Mouse (Mus musculus) embryonic facial prominence, embryonic 15.5 days (tissue): ENCODE measurements around the gene 1110051M20Rik. TPM values are rescaled to one million over a fixed set of nuclear protein-coding genes. Genes with fewer than 3 reads are reported as not detected.

Source experiments
- ATAC-seq: fragments of 200-750 bp; cut with Nextera tagmentation; 2 replicates; pipeline ENCODE4 v1.8.0; 2017; ENCODE audit warnings: low read depth, moderate TSS enrichment; ENCODE audit not compliant: insufficient number of reproducible peaks, low FRiP score, low TSS enrichment
- H3K27ac ChIP-seq: fragments of 300-500 bp; sonication (generic); replicated peaks from 2 replicates; pipeline ENCODE4 v1.5.1; 2015; ENCODE audit warnings: mild to moderate bottlenecking, inconsistent platforms
- H3K27me3 ChIP-seq: fragments of 300-500 bp; sonication (generic); 2 replicates; pipeline ENCODE4 v1.6.1; 2015; ENCODE audit warnings: inconsistent platforms
- H3K36me3 ChIP-seq: fragments of 300-500 bp; sonication (generic); 2 replicates; pipeline ENCODE4 v1.6.1; 2015; ENCODE audit warnings: mild to moderate bottlenecking, inconsistent platforms
- H3K4me1 ChIP-seq: fragments of 300-500 bp; sonication (generic); 2 replicates; pipeline ENCODE4 v1.6.1; 2015; ENCODE audit warnings: inconsistent platforms
- H3K4me2 ChIP-seq: fragments of 300-500 bp; sonication (generic); replicated peaks from 2 replicates; pipeline ENCODE4 v1.6.1; 2015; ENCODE audit warnings: mild to moderate bottlenecking, inconsistent platforms
- H3K4me3 ChIP-seq: fragments of 300-500 bp; sonication (generic); replicated peaks from 2 replicates; pipeline ENCODE4 v1.5.1; 2015; ENCODE audit warnings: mild to moderate bottlenecking, inconsistent platforms
- H3K9ac ChIP-seq: fragments of 300-500 bp; sonication (generic); 2 replicates; pipeline ENCODE4 v1.6.1; 2015; ENCODE audit warnings: inconsistent platforms
- H3K9me3 ChIP-seq: fragments of 300-500 bp; sonication (generic); replicated peaks from 2 replicates; pipeline ENCODE4 v1.6.1; 2016; ENCODE audit warnings: inconsistent platforms
- WGBS: fragments of 180-500 bp; shearing (Covaris S2); methylation state at CpG from one replicate; pipeline ENCODE4 v1.1.7; 2015; 5-methylcytosine and 5-hydroxymethylcytosine counted together
- polyA plus RNA-seq: library from polyadenylated mRNA; unstranded; fragments of >200 nt; fragmentation: Nextera tagmentation; extraction: Ambion mirVana; gene quantifications from 2 replicates; pipeline ENCODE4 v1.2.1, GENCODE M21; 2015

The 1110051M20Rik gene
- polyA plus RNA-seq, 1 experiment from 2014 or later, result 68.0 TPM

GRCm38 (mm10) chr2:91281366-91281765 lies 163.1 kb downstream of the 1110051M20Rik start:
- peak; percentile 49 for ATAC-seq
- WGBS, result 39% methylated on average over 5 of the region's 5 CpGs
- Histone ChIP-seq H3K27ac (no peak overlapping the region), H3K4me3 (no peak overlapping the region), H3K9me3 (no peaks in the 10 kb centered on the region), H3K4me2 (no peak overlapping the region), H3K9ac (no peak overlapping the region), H3K36me3 (peaks cover 21% of the 10 kb centered on the region), H3K27me3 (no peaks in the 10 kb centered on the region), H3K4me1 (0 out of 2 replicates have a peak, but pooled peaks cover 3% of the 10 kb centered on the region)

GRCm38 (mm10) chr2:91279372-91279755 lies 165.1 kb downstream of the 1110051M20Rik start:
- Histone ChIP-seq H3K36me3 (peaks cover 41% of the 10 kb centered on the region), H3K4me2 (no peak overlapping the region), H3K4me3 (no peak overlapping the region), H3K27ac (no peak overlapping the region), H3K9me3 (no peaks in the 10 kb centered on the region), H3K9ac (no peak overlapping the region), H3K4me1 (no peaks in the 10 kb centered on the region), H3K27me3 (no peaks in the 10 kb centered on the region)
- 63% methylated on average over 2 of the region's 2 CpGs for WGBS
- no peak for ATAC-seq

DNA sequence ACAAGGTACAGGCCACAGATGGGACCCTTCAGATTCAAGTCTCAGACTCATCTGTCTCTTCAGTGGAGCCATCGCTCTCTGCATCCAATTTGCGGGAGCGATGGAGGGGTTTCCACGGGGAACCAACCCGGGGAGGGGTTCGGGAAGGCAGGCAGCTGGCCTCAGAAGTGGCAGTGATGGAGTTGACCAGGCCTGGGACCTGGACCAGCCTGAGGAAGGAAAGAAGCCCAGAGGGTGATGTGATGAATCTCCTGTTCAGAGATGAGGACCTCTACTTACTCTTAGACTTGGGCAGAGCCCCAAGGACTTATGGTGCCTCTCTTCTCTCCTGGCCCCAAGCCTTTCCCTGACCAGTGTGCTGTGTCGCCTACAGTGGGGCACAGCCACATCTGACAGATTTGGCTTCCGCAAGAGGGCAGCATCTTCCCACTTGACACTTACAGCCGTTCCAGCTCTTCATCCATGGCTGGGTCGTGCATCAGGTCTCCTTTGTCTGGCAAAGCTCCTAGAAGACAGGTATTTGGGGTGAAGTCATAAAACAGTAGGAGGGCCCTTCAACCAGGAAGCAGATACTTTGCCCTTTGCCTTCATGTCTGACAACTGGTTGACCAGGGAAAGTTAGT lies 165.6 kb downstream of the 1110051M20Rik start:
- 34% methylated on average over 10 of the region's 10 CpGs for WGBS
- Histone ChIP-seq H3K27ac (no peak overlapping the region), H3K27me3 (no peaks in the 10 kb centered on the region), H3K9ac (no peak overlapping the region), H3K9me3 (no peaks in the 10 kb centered on the region), H3K4me1 (no peaks in the 10 kb centered on the region), H3K36me3 (peaks cover 46% of the 10 kb centered on the region), H3K4me2 (no peak overlapping the region), H3K4me3 (no peak overlapping the region)
- ATAC-seq, result peak; percentile 40; the same call in 1 of the 2 replicates

DNA sequence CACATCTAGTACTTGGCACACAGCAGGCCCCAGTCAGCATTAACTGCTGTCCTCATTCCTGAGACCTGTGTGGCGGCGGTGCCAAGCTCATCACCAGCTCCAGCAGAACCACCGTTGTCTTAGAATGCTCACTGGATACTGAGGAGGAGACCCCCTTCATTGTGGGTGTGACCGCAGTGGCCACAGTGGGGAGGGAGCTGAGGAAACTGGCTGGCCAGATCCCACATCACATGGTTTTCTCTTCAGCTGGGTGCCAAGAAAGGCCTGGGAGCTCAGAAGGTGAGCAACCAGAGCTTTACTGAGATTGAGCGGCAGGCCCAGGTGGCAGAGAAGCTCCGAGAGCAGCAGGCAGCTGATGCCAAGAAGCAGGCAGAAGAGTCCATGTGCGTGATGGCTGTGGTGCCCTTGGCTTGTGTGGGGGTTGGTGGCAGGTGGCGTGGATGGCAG lies 174.8 kb downstream of the 1110051M20Rik start:
- Histone ChIP-seq H3K4me1 (peaks cover 10% of the 10 kb centered on the region; the same call in 1 of the 2 replicates), H3K9ac (no peak overlapping the region), H3K36me3 (peaks cover 77% of the 10 kb centered on the region), H3K27ac (no peak overlapping the region), H3K4me3 (no peak overlapping the region), H3K9me3 (no peaks in the 10 kb centered on the region), H3K4me2 (no peak overlapping the region), H3K27me3 (no peaks in the 10 kb centered on the region)
- ATAC-seq, result no peak
- WGBS, result 90% methylated on average over 8 of the region's 8 CpGs

- Histone ChIP-seq H3K27me3 (no peaks in the 10 kb centered on the region), H3K9me3 (no peaks in the 10 kb centered on the region), H3K4me2 (no peak overlapping the region), H3K36me3 (peaks cover 67% of the 10 kb centered on the region), H3K4me3 (no peak overlapping the region), H3K4me1 (peaks cover 20% of the 10 kb centered on the region), H3K9ac (no peak overlapping the region), H3K27ac (no peak overlapping the region)
- 80% methylated on average over 2 of the region's 2 CpGs for WGBS
- ATAC-seq, result no peak
Measured at GRCm38 (mm10) chr2:91268706-91269105, 175.8 kb downstream of the 1110051M20Rik start.

DNA sequence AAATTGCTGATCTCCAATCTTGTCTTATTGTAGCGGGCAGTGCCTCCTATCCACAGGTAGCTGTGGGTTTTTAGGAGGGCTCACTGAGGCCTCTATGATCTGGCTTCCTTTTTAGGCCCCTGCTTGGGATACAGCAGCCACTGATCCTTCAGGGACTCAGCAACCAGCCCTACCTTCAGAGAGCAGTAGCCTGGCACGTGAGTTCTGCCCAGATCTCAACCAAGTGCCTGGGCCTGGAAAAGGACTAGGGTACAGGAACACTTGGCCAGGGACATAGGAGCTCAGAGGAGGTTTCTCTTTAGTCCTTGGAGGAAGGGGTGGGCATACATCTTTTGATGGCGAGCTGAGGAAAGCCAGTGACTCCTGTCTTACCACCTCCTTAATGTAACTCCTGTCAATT lies 176.5 kb downstream of the 1110051M20Rik start:
- ATAC-seq, result no peak
- H3K9ac ChIP-seq, result no peak overlapping the region
- H3K4me2 ChIP-seq, result no peak overlapping the region
- peaks cover 20% of the 10 kb centered on the region for H3K4me1 ChIP-seq
- no peaks in the 10 kb centered on the region for H3K9me3 ChIP-seq
- H3K36me3 ChIP-seq, result peaks cover 67% of the 10 kb centered on the region
- 95% methylated on average over 3 of the region's 3 CpGs for WGBS
- H3K27me3 ChIP-seq, result no peaks in the 10 kb centered on the region
- no peak overlapping the region for H3K27ac ChIP-seq
- H3K4me3 ChIP-seq, result no peak overlapping the region

DNA sequence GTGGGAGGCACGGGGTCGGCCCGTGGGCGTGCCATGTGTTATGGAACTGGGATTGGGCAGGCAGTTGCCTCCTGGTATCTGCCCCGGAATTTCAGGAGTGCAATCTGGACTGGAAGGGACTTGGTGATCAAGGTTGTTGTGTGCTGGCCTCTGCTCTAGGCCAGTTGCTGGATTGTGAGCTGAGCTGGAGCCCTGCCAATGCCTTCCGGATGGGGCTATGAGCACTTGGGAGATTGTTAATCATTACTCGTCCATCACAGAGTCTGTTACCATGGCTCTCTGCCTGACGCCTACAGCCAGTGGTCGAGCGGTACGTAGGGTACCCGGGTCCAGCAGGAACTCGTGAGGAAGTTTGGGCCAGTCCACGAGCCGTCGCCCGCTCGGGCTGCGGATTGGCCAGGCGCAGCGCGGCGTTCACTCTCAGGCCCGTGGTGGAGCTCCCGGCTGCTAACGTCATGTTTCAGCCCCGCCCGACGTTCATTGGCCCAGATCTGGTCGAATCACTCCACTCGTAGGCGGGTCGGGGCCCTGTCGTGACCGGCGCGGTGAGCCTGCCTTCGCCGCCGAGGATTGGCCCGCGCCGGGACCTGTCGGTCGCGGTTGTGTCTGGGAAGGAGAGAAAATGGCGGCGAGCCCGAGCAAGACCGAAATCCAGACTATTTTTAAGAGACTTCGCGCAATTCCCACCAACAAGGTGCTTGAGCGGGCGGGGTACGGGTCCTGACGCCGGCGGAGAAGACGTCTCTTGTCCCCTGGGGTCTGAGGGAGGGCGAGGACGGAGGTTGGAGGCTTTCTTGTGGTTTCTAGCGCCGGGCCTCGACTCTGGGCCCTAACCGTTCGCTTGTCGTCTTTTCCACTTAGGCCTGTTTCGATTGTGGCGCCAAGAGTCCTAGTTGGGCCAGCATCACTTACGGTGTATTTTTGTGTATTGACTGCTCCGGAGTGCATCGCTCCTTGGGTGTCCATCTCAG lies 179.5 kb downstream of the 1110051M20Rik start, which contains the start of gene Arfgap2:
Gene Arfgap2 (plus strand): TSS at position 264 of the 971 bp plus-strand sequence.
- ATAC-seq, result peak; percentile 99
- peaks cover 20% of the 10 kb centered on the region for H3K4me1 ChIP-seq
- WGBS, result 2% methylated on average over 72 of the region's 72 CpGs
- H3K36me3 ChIP-seq, result peaks cover 60% of the 10 kb centered on the region
- peak within 1 kb of the TSS; percentile 83 for H3K4me3 ChIP-seq
- H3K4me2 ChIP-seq, result peak within 1 kb of the TSS; percentile 78
- H3K9me3 ChIP-seq, result no peaks in the 10 kb centered on the region
- peak within 1 kb of the TSS; percentile 91 for H3K27ac ChIP-seq
- H3K27me3 ChIP-seq, result no peaks in the 10 kb centered on the region
- H3K9ac ChIP-seq, result peak within 1 kb of the TSS; percentile 93

DNA sequence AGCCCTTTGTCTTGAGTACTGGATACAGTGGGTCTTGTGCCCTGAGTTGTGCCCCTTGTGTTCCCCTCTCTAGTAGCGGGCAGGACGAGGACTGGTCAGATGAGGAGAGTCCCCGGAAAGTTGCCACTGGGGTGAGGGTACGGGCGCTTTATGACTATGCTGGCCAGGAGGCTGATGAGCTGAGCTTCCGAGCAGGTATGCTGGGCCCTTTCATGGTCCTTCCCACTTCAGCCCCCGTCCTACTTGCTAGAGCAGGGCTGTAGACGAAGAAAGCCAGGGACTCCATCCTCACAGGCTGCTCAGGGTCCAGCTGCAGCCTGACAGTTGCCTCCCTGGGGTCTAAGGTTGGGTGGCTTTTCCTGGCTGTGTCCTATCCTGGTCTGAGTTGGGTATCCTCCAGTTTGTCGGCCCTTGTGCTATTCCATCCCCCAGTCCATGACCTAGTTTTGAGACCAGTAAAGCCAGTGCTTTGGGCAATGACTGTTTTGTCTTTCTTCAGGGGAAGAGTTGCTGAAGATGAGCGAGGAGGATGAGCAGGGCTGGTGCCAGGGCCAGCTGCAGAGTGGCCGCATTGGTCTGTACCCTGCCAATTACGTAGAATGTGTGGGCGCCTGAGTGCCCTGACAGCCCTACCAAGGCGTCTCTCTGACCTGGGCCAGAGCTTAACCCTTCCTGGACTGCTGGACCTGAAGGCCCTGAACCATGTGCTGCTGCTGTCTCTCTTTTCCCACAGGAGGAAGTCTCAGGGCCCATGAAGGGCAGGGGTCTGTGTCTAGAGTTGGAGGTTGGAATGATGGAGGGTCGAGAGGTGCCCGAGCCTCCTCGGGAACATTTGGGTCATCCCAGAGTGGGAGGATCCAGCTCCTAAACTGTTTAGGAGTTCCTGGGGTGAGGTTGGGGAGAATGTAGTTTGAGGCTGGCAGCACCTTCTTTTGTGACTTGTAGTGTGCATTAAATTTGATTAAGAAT lies 180.5 kb downstream of the 1110051M20Rik start:
- WGBS, result 88% methylated on average over 17 of the region's 17 CpGs
- peak overlapping the region; percentile 91 for H3K27ac ChIP-seq
- H3K9ac ChIP-seq, result peak overlapping the region; percentile 93
- no peaks in the 10 kb centered on the region for H3K27me3 ChIP-seq
- H3K36me3 ChIP-seq, result peaks cover 50% of the 10 kb centered on the region
- H3K4me1 ChIP-seq, result peaks cover 20% of the 10 kb centered on the region
- no peaks in the 10 kb centered on the region for H3K9me3 ChIP-seq
- H3K4me2 ChIP-seq, result peak overlapping the region; percentile 78
- no peak for ATAC-seq
- peak overlapping the region; percentile 83 for H3K4me3 ChIP-seq

GRCm38 (mm10) chr2:91259493-91259892 lies 185.0 kb downstream of the 1110051M20Rik start:
- Histone ChIP-seq H3K9me3 (no peaks in the 10 kb centered on the region), H3K36me3 (peaks cover 27% of the 10 kb centered on the region), H3K4me1 (peaks cover 40% of the 10 kb centered on the region), H3K4me3 (no peak overlapping the region), H3K27ac (no peak overlapping the region), H3K27me3 (0 out of 2 replicates have a peak, but pooled peaks cover 10% of the 10 kb centered on the region), H3K4me2 (no peak overlapping the region), H3K9ac (no peak overlapping the region)
- WGBS, result 92% methylated on average over 1 of the region's 1 CpGs
- ATAC-seq, result no peak

- H3K27ac ChIP-seq, result no peak overlapping the region
- no peak for ATAC-seq
- H3K36me3 ChIP-seq, result peaks cover 27% of the 10 kb centered on the region
- peak overlapping the region; percentile 93; the same call in 1 of the 2 replicates for H3K4me2 ChIP-seq
- H3K9ac ChIP-seq, result no peak overlapping the region
- 0 out of 2 replicates have a peak, but pooled peaks cover 12% of the 10 kb centered on the region for H3K27me3 ChIP-seq
- peaks cover 33% of the 10 kb centered on the region for H3K4me1 ChIP-seq
- H3K9me3 ChIP-seq, result no peaks in the 10 kb centered on the region
- 38% methylated on average over 1 of the region's 1 CpGs for WGBS
- no peak overlapping the region; the same call in 1 of the 2 replicates for H3K4me3 ChIP-seq
Measured at GRCm38 (mm10) chr2:91258830-91259229, 185.7 kb downstream of the 1110051M20Rik start.
